Mouse (Mus musculus): ENCODE data around the gene Sco1.
"Not testable (repeated sequence)": the region's sequence is repeated elsewhere in the genome, so short reads cannot be mapped to it uniquely, and the experiment has no call there.

Sco1 gene

GRCm38 (mm10) chr11:67085489-67085888 lies 33.0 kb downstream of the Sco1 start:
- peak; percentile 80 for DNase-seq (ENCODE audit: low read depth, low spot score)

- DNase-seq (ENCODE audit: low read depth, low spot score), result no peak
Observed at GRCm38 (mm10) chr11:67086467-67087164, 34.1 kb downstream of the Sco1 start.

GRCm38 (mm10) chr11:67087225-67087624 lies 34.8 kb downstream of the Sco1 start:
- DNase-seq (ENCODE audit: low read depth, low spot score), result no peak

- not testable (repeated sequence) for DNase-seq (ENCODE audit: low read depth, low spot score)
Observed at GRCm38 (mm10) chr11:67092354-67092753, 39.9 kb downstream of the Sco1 start.

GRCm38 (mm10) chr11:67093201-67093600 lies 40.7 kb downstream of the Sco1 start:
- DNase-seq (ENCODE audit: low read depth, low spot score), result no peak

GRCm38 (mm10) chr11:67093652-67094051 lies 41.2 kb downstream of the Sco1 start:
- DNase-seq (ENCODE audit: low read depth, low spot score), result no peak

- DNase-seq (ENCODE audit: low read depth, low spot score), result no peak
Observed at GRCm38 (mm10) chr11:67094470-67094869, 42.0 kb downstream of the Sco1 start.

GRCm38 (mm10) chr11:67097709-67098108 lies 45.2 kb downstream of the Sco1 start:
- no peak for DNase-seq (ENCODE audit: low read depth, low spot score)

GRCm38 (mm10) chr11:67098427-67098826 lies 46.0 kb downstream of the Sco1 start:
- no peak for DNase-seq (ENCODE audit: low read depth, low spot score)

GRCm38 (mm10) chr11:67099241-67099640 lies 46.8 kb downstream of the Sco1 start:
- DNase-seq (ENCODE audit: low read depth, low spot score), result no peak

GRCm38 (mm10) chr11:67100169-67100568 lies 47.7 kb downstream of the Sco1 start:
- DNase-seq (ENCODE audit: low read depth, low spot score), result no peak

GRCm38 (mm10) chr11:67101713-67102112 lies 49.2 kb downstream of the Sco1 start:
- DNase-seq (ENCODE audit: low read depth, low spot score), result no peak

GRCm38 (mm10) chr11:67103256-67103655 lies 50.8 kb downstream of the Sco1 start:
- no peak for DNase-seq (ENCODE audit: low read depth, low spot score)

- DNase-seq (ENCODE audit: low read depth, low spot score), result no peak
Observed at GRCm38 (mm10) chr11:67104242-67104641, 51.8 kb downstream of the Sco1 start.

- DNase-seq (ENCODE audit: low read depth, low spot score), result no peak
Observed at GRCm38 (mm10) chr11:67104714-67105113, 52.2 kb downstream of the Sco1 start.

- DNase-seq (ENCODE audit: low read depth, low spot score), result peak; percentile 39
Observed at GRCm38 (mm10) chr11:67105689-67106088, 53.2 kb downstream of the Sco1 start.

- no peak for DNase-seq (ENCODE audit: low read depth, low spot score)
Observed at GRCm38 (mm10) chr11:67106973-67107372, 54.5 kb downstream of the Sco1 start.

GRCm38 (mm10) chr11:67110168-67110948 lies 57.9 kb downstream of the Sco1 start:
- DNase-seq (ENCODE audit: low read depth, low spot score), result peak; percentile 72

- peak; percentile 89 for DNase-seq (ENCODE audit: low read depth, low spot score)
Observed at GRCm38 (mm10) chr11:67112019-67112850, 59.8 kb downstream of the Sco1 start.

GRCm38 (mm10) chr11:67112851-67113202 lies 60.4 kb downstream of the Sco1 start:
- DNase-seq (ENCODE audit: low read depth, low spot score), result peak; percentile 75

GRCm38 (mm10) chr11:67113381-67113780 lies 60.9 kb downstream of the Sco1 start:
- DNase-seq (ENCODE audit: low read depth, low spot score), result no peak

GRCm38 (mm10) chr11:67114261-67114660 lies 61.8 kb downstream of the Sco1 start:
- no peak for DNase-seq (ENCODE audit: low read depth, low spot score)

Measured in forelimb bud, embryonic 11.5 days (tissue).